Mouse (Mus musculus): Measurements from ENCODE around the gene Dll3. TPM values are rescaled to one million over a fixed set of nuclear protein-coding genes. Genes with fewer than 3 reads are reported as not detected.
A peak's percentile ranks its signal among the peaks of the same experiment; 100 is the strongest.

The Dll3 gene
- polyA plus RNA-seq (2016; fragmentation: Nextera tagmentation; extraction: Ambion mirVana): 39.0 and 61.2 TPM in 2 replicates

GRCm38 (mm10) chr7:28301616-28302433, at the start of gene Dll3:
TSS of gene Dll3 (minus strand) at chr7:28302238.
- Histone ChIP-seq H3K9me3 (replicated peaks) (no peaks in the 10 kb centered on the region), H3K36me3 (peaks cover 47% of the 10 kb centered on the region), H3K27ac (replicated peaks) (peak within 1 kb of the TSS; percentile 93), H3K27me3 (ENCODE audit: low read depth, poor library complexity, severe bottlenecking) (peaks cover 56% of the 10 kb centered on the region), H3K4me3 (peak within 1 kb of the TSS; percentile 63), H3K4me1 (peaks cover 70% of the 10 kb centered on the region)
- peak; percentile 85 for DNase-seq (ENCODE audit: low spot score)
- WGBS: under 1% methylated on average over 30 of the region's 30 CpGs

DNA sequence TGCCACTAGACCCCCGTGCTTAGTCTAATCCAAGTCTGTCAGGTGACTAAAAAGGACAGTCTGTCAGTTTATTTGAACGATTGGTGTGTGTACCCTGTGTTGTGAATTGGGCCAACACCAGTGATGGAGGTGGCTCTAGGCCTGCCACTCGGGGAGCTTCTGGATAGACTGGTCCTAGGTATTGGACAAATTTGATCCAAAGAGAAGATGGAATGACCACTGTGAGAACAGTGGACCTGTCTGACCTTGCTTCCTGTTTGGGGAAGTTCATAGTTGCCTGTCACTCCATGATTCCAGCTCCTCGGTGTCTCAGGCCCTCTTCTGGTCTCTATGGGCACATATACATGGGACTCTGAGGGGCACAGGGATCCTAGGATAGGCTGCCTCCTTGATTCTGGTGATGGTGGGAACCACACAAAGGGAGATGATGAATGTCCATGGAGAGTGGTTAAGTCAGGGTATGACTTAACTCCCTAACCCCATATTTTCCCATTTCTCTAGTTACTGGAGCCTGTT, 49.7 kb upstream of the Dll3 start:
- H3K9me3 ChIP-seq (replicated peaks): no peaks in the 10 kb centered on the region
- 48% methylated on average over 4 of the region's 4 CpGs for WGBS
- peak overlapping the region; percentile 87 for H3K4me3 ChIP-seq
- H3K27me3 ChIP-seq (ENCODE audit: low read depth, poor library complexity, severe bottlenecking): no peaks in the 10 kb centered on the region
- peaks cover 29% of the 10 kb centered on the region for H3K4me1 ChIP-seq
- H3K27ac ChIP-seq (replicated peaks): peak overlapping the region; percentile 95
- DNase-seq (ENCODE audit: low spot score): peak; percentile 12
- peaks cover 40% of the 10 kb centered on the region for H3K36me3 ChIP-seq

DNA sequence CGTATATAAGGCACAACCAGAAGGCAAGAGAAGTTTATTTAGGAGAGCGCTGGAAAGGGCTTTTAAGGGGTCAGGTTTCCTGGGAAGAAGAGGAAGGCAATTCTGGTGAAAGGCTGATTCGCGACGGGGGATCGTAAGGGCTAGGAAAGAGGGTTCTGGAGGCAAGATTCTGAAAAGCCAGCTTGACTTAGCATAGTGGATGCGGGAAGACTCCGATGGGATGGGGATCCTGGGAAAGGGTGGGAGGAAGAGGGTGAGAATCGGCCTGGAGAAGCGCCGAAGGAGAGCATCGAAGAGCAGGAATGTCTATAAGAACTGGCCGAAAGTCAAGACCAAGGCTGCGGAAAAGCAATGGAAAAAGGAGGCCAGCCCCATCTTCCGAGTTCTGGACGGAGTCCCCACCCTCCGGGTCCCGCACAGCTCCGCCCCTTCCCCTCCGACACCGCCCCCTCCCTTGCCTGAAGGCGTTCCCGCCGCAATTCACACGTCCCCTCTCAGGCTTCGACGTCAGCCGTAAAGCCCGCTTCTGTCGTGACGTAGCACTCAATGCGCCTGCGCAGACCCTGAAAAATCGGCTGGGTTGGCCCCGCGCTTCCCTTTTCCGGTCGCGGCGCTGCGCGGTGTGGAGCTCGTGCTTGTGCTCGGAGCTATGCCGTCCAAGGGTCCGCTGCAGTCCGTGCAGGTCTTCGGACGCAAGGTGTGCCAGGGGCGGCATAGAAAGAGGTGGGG, 48.3 kb upstream of the Dll3 start, which contains the start of gene Rps16:
Rps16 (plus strand) TSS at position 498 of the 729 bp plus-strand sequence.
- Histone ChIP-seq H3K36me3 (peaks cover 38% of the 10 kb centered on the region), H3K4me3 (peak within 1 kb of the TSS; percentile 87), H3K4me1 (peaks cover 24% of the 10 kb centered on the region), H3K27me3 (ENCODE audit: low read depth, poor library complexity, severe bottlenecking) (no peaks in the 10 kb centered on the region), H3K9me3 (replicated peaks) (no peaks in the 10 kb centered on the region), H3K27ac (replicated peaks) (peak within 1 kb of the TSS; percentile 95)
- DNase-seq (ENCODE audit: low spot score): peak; percentile 99
- WGBS: under 1% methylated on average over 50 of the region's 50 CpGs

DNA sequence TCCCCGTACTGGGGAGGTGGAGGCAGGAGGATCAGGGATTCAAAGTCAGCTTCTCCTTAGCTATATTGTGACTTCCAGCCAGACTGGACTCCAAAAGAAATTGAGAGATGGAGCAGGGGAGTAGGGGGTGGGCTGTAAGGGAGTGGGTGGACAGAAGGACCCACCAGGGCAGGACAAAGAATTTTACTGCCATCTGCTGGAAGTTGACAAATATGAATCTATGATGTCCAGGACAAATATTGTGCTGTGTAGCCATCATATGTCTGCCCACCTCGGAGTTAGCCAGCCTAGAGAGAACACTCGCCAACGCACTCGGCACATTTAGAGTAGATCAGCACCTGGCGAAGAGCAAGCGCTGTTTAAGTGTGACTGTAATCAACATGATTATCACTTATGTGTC, 46.6 kb upstream of the Dll3 start:
- no peaks in the 10 kb centered on the region for H3K27me3 ChIP-seq (ENCODE audit: low read depth, poor library complexity, severe bottlenecking)
- H3K36me3 ChIP-seq: peaks cover 21% of the 10 kb centered on the region
- WGBS: 83% methylated on average over 7 of the region's 7 CpGs
- no peaks in the 10 kb centered on the region for H3K9me3 ChIP-seq (replicated peaks)
- H3K4me1 ChIP-seq: peaks cover 24% of the 10 kb centered on the region
- no peak overlapping the region for H3K4me3 ChIP-seq
- peak; percentile 11 for DNase-seq (ENCODE audit: low spot score)
- H3K27ac ChIP-seq (replicated peaks): no peak overlapping the region

DNA sequence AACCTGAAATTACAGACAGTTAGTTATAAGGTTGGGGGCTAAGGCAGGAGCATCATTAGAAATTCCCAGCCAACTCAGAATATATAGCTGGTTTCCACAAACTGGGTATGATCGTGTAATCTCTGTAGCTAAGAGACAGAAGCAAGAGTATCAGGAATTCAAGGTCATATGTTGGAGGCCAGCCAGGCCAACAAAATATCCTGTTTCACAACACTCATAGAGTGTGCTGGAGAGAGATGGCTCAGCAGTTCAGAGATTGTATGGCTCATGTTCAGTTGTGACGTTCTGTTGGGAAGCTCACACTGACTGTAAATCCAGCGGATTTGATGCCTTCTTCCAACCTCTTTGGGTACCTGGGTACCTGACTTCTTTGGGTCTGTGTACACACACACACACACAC, 45.7 kb upstream of the Dll3 start:
- peaks cover 13% of the 10 kb centered on the region for H3K36me3 ChIP-seq
- no peaks in the 10 kb centered on the region for H3K9me3 ChIP-seq (replicated peaks)
- H3K4me3 ChIP-seq: no peak overlapping the region
- 81% methylated on average over 3 of the region's 3 CpGs for WGBS
- H3K27me3 ChIP-seq (ENCODE audit: low read depth, poor library complexity, severe bottlenecking): no peaks in the 10 kb centered on the region
- no peak overlapping the region for H3K27ac ChIP-seq (replicated peaks)
- no peak for DNase-seq (ENCODE audit: low spot score)
- H3K4me1 ChIP-seq: peaks cover 24% of the 10 kb centered on the region

DNA sequence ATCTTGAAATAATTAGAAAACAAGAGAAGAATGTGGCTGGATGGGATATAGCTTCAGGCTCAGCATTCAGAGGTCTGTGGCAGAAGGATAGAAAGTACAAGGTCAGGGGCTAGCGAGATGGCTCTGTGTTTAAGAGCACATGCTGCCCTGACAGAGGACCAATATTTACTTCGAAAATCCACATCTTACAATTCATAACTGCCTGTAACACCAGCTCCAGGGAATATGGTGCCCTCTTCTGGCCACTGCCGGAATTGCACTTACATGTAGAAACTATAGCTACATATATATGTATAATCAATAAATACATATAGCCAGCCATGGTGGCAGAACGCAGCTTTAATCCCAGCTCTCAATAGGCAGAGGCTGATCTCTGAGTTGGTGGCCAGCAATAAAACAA, 42.6 kb upstream of the Dll3 start:
- H3K9me3 ChIP-seq (replicated peaks): no peaks in the 10 kb centered on the region
- DNase-seq (ENCODE audit: low spot score): peak; percentile 79
- H3K4me3 ChIP-seq: no peak overlapping the region
- 16% methylated on average over 4 of the region's 4 CpGs for WGBS
- H3K36me3 ChIP-seq: no peaks in the 10 kb centered on the region
- peaks cover 25% of the 10 kb centered on the region for H3K4me1 ChIP-seq
- no peak overlapping the region for H3K27ac ChIP-seq (replicated peaks)
- no peaks in the 10 kb centered on the region for H3K27me3 ChIP-seq (ENCODE audit: low read depth, poor library complexity, severe bottlenecking)

DNA sequence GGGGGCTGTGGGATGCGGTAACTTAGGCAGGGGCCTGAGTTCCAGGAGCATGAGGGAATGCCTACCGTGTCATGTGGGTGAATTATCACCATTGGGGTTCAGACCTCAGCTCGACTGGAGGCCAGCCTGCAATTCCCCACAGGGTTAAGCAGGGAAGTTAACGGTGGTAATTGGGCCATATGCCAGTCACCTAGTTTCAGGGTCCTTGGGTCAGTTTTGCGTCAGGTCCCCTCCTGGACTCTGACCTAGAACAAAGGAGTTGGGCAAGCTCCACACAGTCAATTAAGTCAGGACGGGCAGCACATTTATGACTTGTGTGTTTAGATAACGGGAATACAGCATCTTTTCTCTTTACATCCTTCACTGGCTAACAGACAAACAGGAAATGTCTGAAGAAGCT, 39.3 kb upstream of the Dll3 start:
- 61% methylated on average over 7 of the region's 7 CpGs for WGBS
- H3K4me1 ChIP-seq: peaks cover 34% of the 10 kb centered on the region

DNA sequence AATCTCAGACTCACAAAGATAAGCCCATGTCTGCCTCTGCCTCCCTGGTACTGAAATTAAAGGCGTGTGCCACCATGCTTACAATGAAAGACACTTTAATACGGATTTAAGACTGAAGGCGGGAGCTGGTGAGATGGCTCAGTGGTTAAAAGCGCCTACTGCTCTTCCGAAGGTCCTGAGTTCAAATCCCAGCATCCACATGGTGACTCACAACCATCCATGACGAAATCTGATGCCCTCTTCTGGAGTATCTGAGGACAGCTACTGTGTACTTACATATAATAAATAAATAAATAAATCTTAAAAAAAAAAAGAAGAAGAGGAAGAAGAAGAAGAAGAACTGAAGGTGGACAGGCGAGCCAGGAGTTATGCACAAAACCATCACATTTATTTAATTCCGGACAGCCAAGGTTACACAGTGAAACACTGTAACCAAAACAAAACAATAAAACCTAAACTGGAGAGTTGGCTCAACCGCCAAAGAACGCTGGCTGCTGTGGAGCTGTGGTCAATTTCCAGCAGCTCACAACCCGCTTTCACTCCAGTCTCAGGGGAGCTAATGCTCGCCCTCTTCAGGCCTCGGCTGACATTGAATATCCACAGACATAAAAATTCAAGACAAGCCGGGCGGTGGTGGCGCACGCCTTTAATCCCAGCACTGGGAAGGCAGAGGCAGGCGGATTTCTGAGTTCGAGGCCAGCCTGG, 37.3 kb upstream of the Dll3 start:
- Histone ChIP-seq H3K36me3 (peaks cover 19% of the 10 kb centered on the region), H3K4me3 (peak overlapping the region; percentile 89), H3K27ac (replicated peaks) (peak overlapping the region; percentile 94), H3K4me1 (peaks cover 37% of the 10 kb centered on the region), H3K27me3 (ENCODE audit: low read depth, poor library complexity, severe bottlenecking) (no peaks in the 10 kb centered on the region), H3K9me3 (replicated peaks) (no peaks in the 10 kb centered on the region)
- WGBS: 79% methylated on average over 19 of the region's 19 CpGs
- peak; percentile 36 for DNase-seq (ENCODE audit: low spot score)

More for the DNA sequence above, 39.3 kb upstream of the Dll3 start:
- Histone ChIP-seq H3K4me3 (no peak overlapping the region), H3K36me3 (no peaks in the 10 kb centered on the region; the same call in 1 of the 2 replicates), H3K27ac (replicated peaks) (no peak overlapping the region), H3K27me3 (ENCODE audit: low read depth, poor library complexity, severe bottlenecking) (no peaks in the 10 kb centered on the region), H3K9me3 (replicated peaks) (no peaks in the 10 kb centered on the region)
- no peak for DNase-seq (ENCODE audit: low spot score)

- under 1% methylated on average over 77 of the region's 77 CpGs for WGBS
- Histone ChIP-seq H3K27ac (replicated peaks) (peak within 1 kb of the TSS; percentile 94), H3K4me1 (peaks cover 37% of the 10 kb centered on the region), H3K36me3 (peaks cover 25% of the 10 kb centered on the region), H3K9me3 (replicated peaks) (no peaks in the 10 kb centered on the region), H3K4me3 (peak within 1 kb of the TSS; percentile 89), H3K27me3 (ENCODE audit: low read depth, poor library complexity, severe bottlenecking) (no peaks in the 10 kb centered on the region)
- peak; percentile 97 for DNase-seq (ENCODE audit: low spot score)
Observed at GRCm38 (mm10) chr7:28338108-28338998, 36.3 kb upstream of the Dll3 start, which contains the start of gene Supt5. TSS of gene Supt5 (minus strand) at chr7:28338746.

DNA sequence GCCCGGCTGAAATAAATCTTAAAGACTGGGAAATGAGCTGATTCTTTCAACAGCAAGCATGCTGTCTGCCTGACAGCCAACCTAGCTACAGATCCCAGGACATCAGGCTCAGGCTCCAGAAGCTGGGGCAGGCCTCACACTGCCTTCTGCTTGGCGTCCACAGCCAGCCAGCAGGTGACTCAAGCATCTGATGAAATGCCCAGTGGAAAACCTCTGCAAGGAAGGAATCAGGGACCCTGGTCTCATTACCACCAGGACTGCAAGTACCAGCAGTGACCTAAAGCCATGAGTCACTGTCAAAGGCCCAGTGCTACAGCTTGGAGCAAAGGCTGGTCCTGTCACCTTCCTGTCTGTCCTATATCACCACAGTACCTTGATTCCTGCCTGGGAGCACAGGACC, 33.4 kb upstream of the Dll3 start:
- DNase-seq (ENCODE audit: low spot score): no peak
- no peaks in the 10 kb centered on the region for H3K9me3 ChIP-seq (replicated peaks)
- whole genome bisulfite sequencing: 87% methylated on average over 2 of the region's 2 CpGs
- H3K27ac ChIP-seq (replicated peaks): no peak overlapping the region
- peaks cover 17% of the 10 kb centered on the region for H3K4me1 ChIP-seq
- H3K36me3 ChIP-seq: peaks cover 54% of the 10 kb centered on the region
- H3K27me3 ChIP-seq (ENCODE audit: low read depth, poor library complexity, severe bottlenecking): no peaks in the 10 kb centered on the region
- H3K4me3 ChIP-seq: no peak overlapping the region

- H3K27ac ChIP-seq (replicated peaks): no peak overlapping the region
- 94% methylated on average over 4 of the region's 4 CpGs for WGBS
- no peak overlapping the region for H3K4me3 ChIP-seq
- DNase-seq (ENCODE audit: low spot score): no peak
- H3K27me3 ChIP-seq (ENCODE audit: low read depth, poor library complexity, severe bottlenecking): no peaks in the 10 kb centered on the region
- peaks cover 63% of the 10 kb centered on the region for H3K36me3 ChIP-seq
- H3K4me1 ChIP-seq: peaks cover 17% of the 10 kb centered on the region
- no peaks in the 10 kb centered on the region for H3K9me3 ChIP-seq (replicated peaks)
Observed at GRCm38 (mm10) chr7:28334534-28334933, 32.5 kb upstream of the Dll3 start.

Measured in midbrain, embryonic 10.5 days (tissue).